Mouse (Mus musculus) NIH3T3 (cell line): ENCODE data around the gene Taf7l.

Experiments used
- DNase-seq: peaks from one replicate; pipeline ENCODE4 v3.0.0-alpha.2; 2012; ENCODE audit warnings: low read depth

Taf7l gene

DNA sequence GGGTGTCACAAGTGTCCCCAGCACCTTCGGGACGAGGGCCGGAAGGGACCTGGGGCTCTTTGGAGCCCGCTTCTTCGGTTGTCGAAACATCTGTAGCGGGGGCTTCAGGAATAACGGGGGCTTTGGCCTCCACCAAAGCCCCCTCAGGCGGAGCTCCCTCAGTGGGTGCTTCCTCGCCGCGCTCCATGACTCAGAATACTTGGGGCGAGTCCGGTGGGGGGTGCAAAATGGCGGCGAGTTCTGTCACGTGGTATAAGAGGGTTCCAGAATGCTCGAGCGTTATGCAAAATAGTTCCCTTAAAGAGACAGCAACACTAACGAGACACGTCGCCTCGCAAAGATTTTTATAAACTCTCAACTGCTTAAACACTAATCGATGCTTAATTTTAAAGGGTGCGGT lies at the start of gene Taf7l:
Gene Taf7l, minus strand, starts transcription at position 201 of the 400 bp plus-strand sequence.
- DNase-seq: no peak

DNA sequence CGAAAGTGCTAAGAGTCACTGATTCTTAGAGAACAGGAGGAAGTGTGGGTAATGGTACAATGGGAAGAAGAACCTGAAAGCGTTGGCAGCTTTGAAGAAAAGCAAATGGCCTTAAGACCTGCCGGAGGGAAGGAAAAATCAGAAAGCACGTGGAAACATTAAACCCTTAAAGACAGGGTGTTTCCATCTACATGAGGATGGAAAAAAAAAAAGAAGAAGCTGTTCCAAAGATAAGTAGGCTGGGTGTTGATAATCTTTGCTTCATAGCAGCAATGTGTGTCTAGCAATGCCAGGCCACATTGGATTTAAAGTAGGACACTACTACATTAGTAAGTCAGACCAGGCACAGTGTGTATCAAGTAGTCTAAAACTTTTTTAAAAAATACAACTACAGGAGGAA lies 49.0 kb upstream of the Taf7l start:
- no peak for DNase-seq

DNA sequence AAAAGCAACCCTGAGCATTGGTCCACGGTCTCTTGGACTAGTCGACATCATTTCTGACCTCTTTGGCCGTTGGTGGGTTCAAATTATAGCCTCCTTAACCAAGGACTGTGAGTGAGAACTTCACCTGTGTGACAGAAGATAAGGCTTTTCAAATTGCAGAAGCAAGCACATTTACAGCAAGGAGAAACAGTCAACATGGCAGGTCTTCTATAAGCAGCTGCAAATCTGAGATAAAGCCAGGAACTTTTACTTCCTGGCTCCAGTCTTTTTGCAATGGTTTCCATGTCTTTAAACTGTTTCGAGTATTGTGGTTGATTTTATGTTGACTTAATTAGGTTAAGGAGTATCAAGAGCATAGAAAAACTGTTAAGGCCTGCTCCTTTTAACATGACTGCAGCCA lies 47.5 kb upstream of the Taf7l start:
- no peak for DNase-seq

DNA sequence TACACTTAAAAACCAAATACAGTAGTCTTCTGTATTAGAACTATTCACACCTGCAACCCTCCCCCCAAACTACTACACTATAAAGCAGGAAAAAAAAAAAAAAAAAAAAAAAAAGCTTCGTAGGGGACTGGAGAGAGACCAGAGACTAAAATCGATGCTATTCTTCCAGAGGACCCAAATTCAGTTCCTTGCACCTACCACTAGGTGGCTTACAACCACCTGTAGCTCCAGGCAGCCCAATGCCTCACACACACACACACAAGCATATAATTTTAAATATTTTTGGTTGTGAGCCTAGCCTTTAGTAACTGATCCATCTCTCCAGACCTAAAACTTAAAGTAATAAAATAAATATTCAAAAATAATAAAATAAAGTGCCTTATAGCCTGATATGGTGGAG lies 33.2 kb upstream of the Taf7l start:
- peak; percentile 5 for DNase-seq

DNA sequence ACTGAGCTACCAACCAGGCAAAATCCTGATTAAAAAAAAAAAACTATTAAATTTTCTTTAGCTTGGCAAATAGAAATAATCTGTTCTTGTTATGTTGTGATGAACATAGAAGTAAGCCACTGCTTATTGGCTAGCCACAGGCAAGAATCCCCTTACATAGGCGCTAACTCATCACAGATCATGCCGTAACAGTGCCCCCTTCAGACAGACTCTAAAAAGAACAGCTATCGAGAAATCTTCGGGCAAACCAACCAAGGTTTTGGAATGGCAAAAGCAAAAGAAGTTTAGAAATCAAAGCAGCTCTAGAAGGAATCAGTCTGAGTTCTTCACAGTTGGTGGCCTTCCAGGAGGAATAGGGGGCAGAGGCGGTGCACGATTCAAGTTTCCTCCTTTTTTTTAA lies 31.7 kb upstream of the Taf7l start:
- DNase-seq: no peak

DNA sequence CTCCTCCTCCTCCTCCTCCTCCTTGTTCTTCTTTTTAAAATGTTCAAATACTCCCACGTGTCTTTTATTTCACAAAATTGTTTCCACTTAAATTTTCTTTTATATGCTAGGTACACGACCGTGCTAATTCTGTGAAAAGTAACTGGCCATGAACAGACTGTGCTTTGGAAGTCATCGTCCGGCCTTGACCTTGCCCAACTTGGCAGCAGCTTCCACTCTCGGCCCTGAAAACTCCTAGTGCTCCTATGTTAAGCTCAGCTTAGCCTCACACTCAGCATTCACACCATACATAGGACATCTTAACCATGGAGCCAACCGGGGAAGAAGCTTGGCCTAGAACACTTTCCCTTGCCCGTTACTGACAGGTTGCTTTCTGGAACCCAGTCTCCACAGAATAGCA lies 24.4 kb upstream of the Taf7l start:
- DNase-seq: no peak

GRCm38 (mm10) chrX:134481720-134482119 lies 5.4 kb upstream of the Taf7l start:
- DNase-seq: no peak

DNA sequence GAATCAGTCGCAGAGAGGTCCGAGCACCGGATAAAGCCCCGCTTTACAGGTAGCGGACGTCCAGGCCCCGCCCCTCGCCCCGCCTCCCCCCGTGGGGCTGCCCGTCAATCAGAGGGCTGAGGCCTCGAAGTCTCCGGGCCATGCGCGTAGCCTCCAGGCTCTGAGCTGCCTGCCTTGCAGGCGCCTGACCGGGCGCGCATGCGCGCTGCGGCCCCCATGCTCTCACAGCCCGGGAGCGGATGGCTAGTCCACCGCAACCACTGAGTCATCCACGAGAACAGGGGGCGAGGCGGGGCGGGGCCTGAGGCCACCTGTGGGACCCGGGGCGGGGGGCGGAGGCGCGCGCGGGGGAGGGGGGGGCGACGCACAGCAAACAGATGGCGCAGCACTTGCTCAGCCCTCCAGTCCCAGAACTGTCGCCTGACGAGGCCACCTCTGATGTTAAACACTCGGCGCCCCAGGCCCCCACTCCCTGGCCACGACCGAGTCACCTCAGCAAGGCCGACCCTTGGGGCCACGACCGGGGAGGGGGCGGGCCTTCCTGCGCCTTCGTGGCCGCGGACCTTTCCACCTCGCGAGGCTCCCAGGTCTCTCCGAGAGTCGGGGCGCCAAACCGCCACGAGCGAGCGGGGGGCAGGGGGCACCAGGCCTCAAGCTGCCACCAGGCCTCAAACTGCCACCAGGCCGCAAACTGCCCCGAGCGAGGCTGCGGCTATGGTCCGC lies 1.1 kb downstream of the Taf7l start:
- no peak for DNase-seq

DNA sequence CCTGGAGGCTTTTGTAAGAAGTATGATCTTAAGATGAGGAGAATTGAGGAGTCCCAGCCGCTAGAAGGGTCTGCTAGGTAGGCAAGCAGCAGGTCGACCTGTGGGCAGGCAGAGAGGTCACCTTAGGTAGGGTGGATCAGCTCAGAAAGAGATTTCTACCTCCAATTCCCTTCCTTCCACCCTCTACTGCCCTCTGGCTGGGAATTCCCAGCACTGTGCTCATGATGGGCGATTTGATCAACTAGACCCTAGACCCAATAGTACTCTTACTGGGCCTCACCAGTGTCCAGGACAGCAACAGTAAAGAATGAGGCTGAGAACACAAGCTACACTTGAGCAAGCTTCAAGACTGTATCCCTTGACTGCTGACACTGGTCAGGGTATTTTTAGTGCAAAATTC lies 49.0 kb downstream of the Taf7l start:
- no peak for DNase-seq

DNA sequence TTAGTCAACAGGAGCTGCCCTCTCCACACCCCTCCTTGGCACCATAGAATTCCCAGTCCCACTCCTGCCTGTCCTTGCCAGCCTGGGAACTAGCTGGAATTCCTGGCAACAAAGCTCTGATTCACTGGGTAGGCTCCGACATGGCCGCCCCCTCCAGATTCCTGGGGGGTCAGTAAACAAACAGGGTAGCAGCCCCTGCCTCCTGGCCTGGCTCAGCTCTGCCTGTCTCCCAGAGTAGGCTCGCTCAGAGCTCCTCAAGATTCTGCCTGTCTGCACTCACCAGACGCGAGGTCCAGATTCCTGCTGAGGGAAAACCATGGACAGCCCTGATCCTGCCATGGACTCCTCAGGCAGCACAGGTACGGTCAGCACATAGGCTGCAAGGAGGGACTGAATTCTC lies 49.5 kb downstream of the Taf7l start:
- DNase-seq: peak; percentile 3

GRCm38 (mm10) chrX:134425798-134426197 lies 50.5 kb downstream of the Taf7l start:
- DNase-seq: no peak

DNA sequence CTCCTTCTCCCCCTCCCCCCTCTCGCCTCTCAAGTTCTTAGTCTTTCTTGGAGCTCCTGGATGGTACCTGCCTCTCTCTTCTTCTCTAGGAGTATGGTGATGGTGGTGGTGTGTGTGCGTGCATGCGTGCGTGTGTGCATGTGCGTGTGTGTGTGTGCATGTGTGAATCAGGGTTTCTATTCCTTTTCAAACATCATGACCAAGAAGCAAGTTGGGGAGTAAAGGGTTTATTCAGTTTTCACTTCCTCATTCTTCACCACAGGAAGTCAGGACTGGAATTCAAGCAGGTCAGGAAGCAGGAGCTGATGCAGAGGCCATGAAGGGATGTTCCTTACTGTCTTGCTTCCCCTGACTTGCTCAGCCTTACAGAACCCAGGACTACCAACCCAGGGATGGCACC lies 52.0 kb downstream of the Taf7l start:
- DNase-seq: no peak

DNA sequence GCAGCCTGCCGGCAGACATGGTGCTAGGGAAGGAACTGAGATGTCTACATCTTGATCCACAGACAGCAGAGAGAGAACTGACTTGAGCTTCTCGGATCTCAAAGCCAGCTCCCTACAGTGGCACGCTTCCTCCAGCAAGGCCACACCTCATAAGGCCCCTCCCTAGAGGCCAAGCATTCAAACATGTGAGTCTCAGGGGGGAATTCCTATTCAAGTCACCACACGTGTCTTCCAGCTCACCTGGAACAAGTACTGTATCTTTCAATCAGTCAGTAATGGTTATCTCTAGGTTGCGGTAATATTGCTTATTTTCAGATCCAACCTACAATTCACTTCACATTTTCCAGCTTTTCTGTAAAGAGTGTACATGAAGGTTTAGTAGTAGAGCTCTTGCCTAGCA lies 56.2 kb downstream of the Taf7l start:
- DNase-seq: no peak

DNA sequence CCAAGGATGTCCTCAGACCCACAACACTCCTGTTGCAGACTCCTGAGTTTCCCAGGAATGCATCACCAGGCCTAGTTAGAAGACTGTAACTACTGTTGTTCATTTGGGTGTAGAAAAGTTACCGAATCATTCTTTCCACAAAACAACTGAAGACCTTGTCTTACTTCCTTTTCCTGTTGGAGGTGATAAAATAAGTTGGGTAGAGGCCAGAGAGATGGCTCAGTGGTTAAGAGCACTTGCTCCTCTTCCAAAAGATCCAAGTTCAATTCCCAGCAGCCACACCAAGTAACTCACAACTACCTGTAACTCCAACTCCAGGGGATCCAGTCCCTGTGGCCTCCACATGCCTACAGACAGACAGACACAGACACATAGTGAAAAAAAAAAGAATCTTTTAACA lies 64.2 kb downstream of the Taf7l start:
- DNase-seq: no peak
